12 mouse cellular contexts compared by ENCODE assay signal in genomic region chr9:118731650-118732049, GRCm38 (mm10).
DNase-seq lines count a peak whose midpoint lies in the region; ATAC-seq lines count a peak whose summit lies in the region.
"Had no signal": no experiment of that assay in that cellular context is flagged by ENCODE, and none has a peak within 500 bp of the region (broad histone marks: within the 10 kb centered on the region; RNA-seq: fewer than 3 reads in every experiment).

No protein-coding gene starts in this region.

- WGBS in kidney, embryonic 16.5 days = 46% methylated on average over 6 of the region's 6 CpGs
- 16% methylated on average over 6 of the region's 6 CpGs for WGBS in heart, embryonic 12.5 days
- 56% methylated on average over 6 of the region's 6 CpGs for WGBS in limb, embryonic 12.5 days
- WGBS in stomach, embryonic 15.5 days = 16% methylated on average over 6 of the region's 6 CpGs

- no peaks in the 10 kb centered on the region for H3K36me3 ChIP-seq in kidney, embryonic 16.5 days (ENCODE audit: insufficient read depth, low read length)
- H3K36me3 ChIP-seq in heart, embryonic 12.5 days = no peaks in the 10 kb centered on the region
- no peaks in the 10 kb centered on the region for H3K36me3 ChIP-seq in limb, embryonic 12.5 days
- H3K36me3 ChIP-seq in stomach, embryonic 15.5 days = no peaks in the 10 kb centered on the region

- DNase-seq in kidney, postnatal 25 days = no peak
- no peak for DNase-seq in T-cell, adult 2 months (ENCODE audit: low spot score)
- DNase-seq: cerebellum, adult 11 months; spleen, adult 18-20 months; thymus, postnatal 14 days had no signal

- no peak for ATAC-seq in kidney, embryonic 16.5 days (ENCODE audit: low FRiP score, low TSS enrichment)
- ATAC-seq in heart, embryonic 12.5 days (ENCODE audit: insufficient number of reproducible peaks, low FRiP score) = peak; percentile 43; the same call in 1 of the 2 replicates
- no peak for ATAC-seq in limb, embryonic 12.5 days (ENCODE audit: insufficient number of reproducible peaks, insufficient read depth, low FRiP score, low TSS enrichment, low read depth)
- ATAC-seq in stomach, embryonic 15.5 days (ENCODE audit: insufficient read depth, low FRiP score, low read depth) = peak; percentile 60
- ATAC-seq in megakaryocyte progenitor cell, adult 5-6 weeks (replicated peaks; ENCODE audit: poor library complexity) = no peak
- ATAC-seq: hindbrain, embryonic 16.5 days; midbrain, embryonic 16.5 days had no signal

- no peak overlapping the region for H3K4me3 ChIP-seq in kidney, embryonic 16.5 days (ENCODE audit: low read length)
- H3K4me3 ChIP-seq in heart, embryonic 12.5 days = no peak overlapping the region
- H3K4me3 ChIP-seq in limb, embryonic 12.5 days (replicated peaks) = no peak overlapping the region
- no peak overlapping the region for H3K4me3 ChIP-seq in stomach, embryonic 15.5 days (replicated peaks)

- peaks cover 20% of the 10 kb centered on the region for H3K4me1 ChIP-seq in kidney, embryonic 16.5 days (ENCODE audit: insufficient read depth, low read length)
- H3K4me1 ChIP-seq in heart, embryonic 12.5 days (replicated peaks) = peaks cover 60% of the 10 kb centered on the region
- H3K4me1 ChIP-seq in limb, embryonic 12.5 days (replicated peaks) = peaks cover 54% of the 10 kb centered on the region
- peaks cover 13% of the 10 kb centered on the region; the same call in 1 of the 2 replicates for H3K4me1 ChIP-seq in stomach, embryonic 15.5 days

- no peaks in the 10 kb centered on the region for H3K9me3 ChIP-seq in kidney, embryonic 16.5 days (ENCODE audit: low read length)
- H3K9me3 ChIP-seq in heart, embryonic 12.5 days (replicated peaks) = no peaks in the 10 kb centered on the region; the same call in 1 of the 2 replicates
- no peaks in the 10 kb centered on the region for H3K9me3 ChIP-seq in limb, embryonic 12.5 days
- H3K9me3 ChIP-seq in stomach, embryonic 15.5 days = no peaks in the 10 kb centered on the region

- H3K4me2 ChIP-seq in kidney, embryonic 16.5 days (replicated peaks; ENCODE audit: low read depth, low read length) = no peak overlapping the region
- no peak overlapping the region for H3K4me2 ChIP-seq in heart, embryonic 12.5 days
- no peak overlapping the region for H3K4me2 ChIP-seq in limb, embryonic 12.5 days
- no peak overlapping the region for H3K4me2 ChIP-seq in stomach, embryonic 15.5 days

- peak overlapping the region; percentile 51; the same call in 1 of the 2 replicates for H3K27ac ChIP-seq in kidney, embryonic 16.5 days (ENCODE audit: low read length)
- peak overlapping the region; percentile 89 for H3K27ac ChIP-seq in heart, embryonic 12.5 days (ENCODE audit: poor library complexity, severe bottlenecking)
- peak overlapping the region; percentile 76 for H3K27ac ChIP-seq in limb, embryonic 12.5 days
- H3K27ac ChIP-seq in stomach, embryonic 15.5 days = peak overlapping the region; percentile 87

- no peaks in the 10 kb centered on the region for H3K27me3 ChIP-seq in kidney, embryonic 16.5 days (ENCODE audit: insufficient read depth, low read length)
- H3K27me3 ChIP-seq in heart, embryonic 12.5 days (replicated peaks) = no peaks in the 10 kb centered on the region
- H3K27me3 ChIP-seq in limb, embryonic 12.5 days = no peaks in the 10 kb centered on the region
- H3K27me3 ChIP-seq in stomach, embryonic 15.5 days (replicated peaks) = no peaks in the 10 kb centered on the region

- H3K9ac ChIP-seq in kidney, embryonic 16.5 days (replicated peaks; ENCODE audit: low read length) = no peak overlapping the region
- H3K9ac ChIP-seq in heart, embryonic 12.5 days = no peak overlapping the region
- H3K9ac ChIP-seq in limb, embryonic 12.5 days (replicated peaks) = no peak overlapping the region
- H3K9ac ChIP-seq in stomach, embryonic 15.5 days = no peak overlapping the region

Comparison
In these comparisons a context has a peak if more than half of its experiments do, and no peak if none do; other contexts are left out.
1. ATAC-seq: peak in heart, embryonic 12.5 days (single experiment) and stomach, embryonic 15.5 days (single experiment); none in kidney, embryonic 16.5 days (single experiment), limb, embryonic 12.5 days (single experiment) and megakaryocyte progenitor cell, adult 5-6 weeks (single experiment).
2. Peak in every context shown above with its lines, with median percentiles within 50 percentile points of each other: H3K27ac ChIP-seq.